Mouse (Mus musculus): ENCODE measurements around the gene Aplp1. TPM values are rescaled to one million over a fixed set of nuclear protein-coding genes. Genes with fewer than 3 reads are reported as not detected.
A peak's percentile ranks its signal among the peaks of the same experiment; 100 is the strongest.
"Not testable (repeated sequence)": the region's sequence is repeated elsewhere in the genome, so short reads cannot be mapped to it uniquely, and the experiment has no call there.

Aplp1 gene
- 69.7 and 184 TPM in 2 replicates for polyA plus RNA-seq (2016; fragmentation: Nextera tagmentation; extraction: Ambion mirVana)

DNA sequence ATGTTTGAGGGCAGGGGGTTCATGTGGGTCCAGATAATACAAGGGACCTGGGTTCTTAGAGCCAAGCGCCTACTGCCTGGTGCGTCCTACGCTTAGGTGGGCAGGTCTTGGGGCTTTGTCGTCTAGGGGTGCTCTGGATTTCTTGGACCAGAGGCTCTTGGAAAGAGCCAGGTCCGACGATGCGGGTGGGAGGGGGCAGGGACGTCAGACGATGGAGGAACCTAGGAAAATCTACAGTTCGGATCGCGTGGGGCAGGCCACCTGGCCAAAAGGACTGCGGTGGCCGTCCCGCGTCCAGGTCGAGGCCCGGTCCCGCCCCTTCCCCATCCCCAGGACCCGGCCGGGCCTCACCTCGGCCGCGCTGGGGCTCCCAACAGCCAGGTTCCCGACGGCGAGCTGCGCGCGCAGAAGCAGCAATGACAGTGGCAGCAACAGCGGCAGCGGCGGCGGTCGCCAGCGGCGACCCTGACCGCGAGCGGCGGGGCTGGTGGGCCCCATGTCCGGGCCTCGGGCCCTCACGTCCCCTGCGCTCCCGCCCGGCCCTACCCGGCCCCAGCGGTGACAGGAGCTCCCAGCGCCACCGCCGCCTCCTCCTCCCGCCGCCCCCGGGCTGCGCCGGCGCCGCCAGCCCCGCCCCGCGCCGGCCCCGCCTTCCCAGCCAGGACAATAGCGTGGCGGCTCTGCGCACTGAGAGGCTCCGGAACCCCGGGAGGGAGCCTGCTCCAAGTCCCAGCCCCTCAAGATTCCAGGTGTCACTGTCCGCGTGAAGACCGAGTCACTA lies at the start of gene Aplp1:
Gene Aplp1 (minus strand): TSS at position 565 of the 781 bp plus-strand sequence.
- H3K27ac ChIP-seq, result peak within 1 kb of the TSS; percentile 90
- peaks cover 32% of the 10 kb centered on the region for H3K36me3 ChIP-seq
- peak within 1 kb of the TSS; percentile 79 for H3K4me3 ChIP-seq
- peaks cover 21% of the 10 kb centered on the region; the same call in 1 of the 2 replicates for H3K9me3 ChIP-seq
- peaks cover 31% of the 10 kb centered on the region for H3K4me1 ChIP-seq (replicated peaks)
- WGBS, result under 1% methylated on average over 65 of the region's 72 CpGs
- peaks cover 66% of the 10 kb centered on the region for H3K27me3 ChIP-seq (ENCODE audit: insufficient read depth, poor library complexity, severe bottlenecking)
- DNase-seq (ENCODE audit: low spot score), result peak; percentile 79

DNA sequence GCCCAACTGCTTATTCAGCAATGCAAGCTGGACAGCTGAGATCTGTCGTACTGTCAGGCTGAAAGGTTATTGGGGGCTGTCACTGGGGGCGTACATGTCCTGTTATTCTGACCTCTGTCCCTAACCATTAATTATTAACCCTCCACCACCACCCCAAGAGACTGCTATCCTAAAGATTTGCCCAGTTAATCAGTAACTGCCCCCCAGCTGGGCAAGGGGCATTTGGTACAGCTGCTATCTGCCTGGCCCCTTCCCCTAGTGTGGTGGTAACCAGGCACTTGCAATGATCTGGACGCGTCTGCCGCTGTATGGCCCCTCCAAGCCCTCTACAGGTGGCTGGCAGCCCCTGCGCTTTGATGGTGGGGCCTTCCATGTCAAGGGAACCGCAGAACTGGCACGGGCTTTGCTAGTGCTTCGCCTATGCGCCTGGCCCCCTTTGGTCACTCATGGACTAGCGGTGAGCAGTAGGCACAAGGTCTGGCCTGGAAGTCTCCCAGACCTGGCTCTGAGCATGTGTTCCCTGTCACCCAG lies 48.1 kb upstream of the Aplp1 start, which contains the start of gene Prodh2:
Gene Prodh2 (plus strand): TSS at position 222 of the 531 bp plus-strand sequence.
- Histone ChIP-seq H3K4me1 (replicated peaks) (peaks cover 4% of the 10 kb centered on the region; the same call in 1 of the 2 replicates), H3K27ac (no peak within 1 kb of the TSS), H3K9me3 (no peaks in the 10 kb centered on the region), H3K27me3 (ENCODE audit: insufficient read depth, poor library complexity, severe bottlenecking) (peaks cover 5% of the 10 kb centered on the region; the same call in 1 of the 2 replicates), H3K36me3 (no peaks in the 10 kb centered on the region), H3K4me3 (no peak within 1 kb of the TSS)
- 55% methylated on average over 11 of the region's 11 CpGs for WGBS
- no peak for DNase-seq (ENCODE audit: low spot score)

DNA sequence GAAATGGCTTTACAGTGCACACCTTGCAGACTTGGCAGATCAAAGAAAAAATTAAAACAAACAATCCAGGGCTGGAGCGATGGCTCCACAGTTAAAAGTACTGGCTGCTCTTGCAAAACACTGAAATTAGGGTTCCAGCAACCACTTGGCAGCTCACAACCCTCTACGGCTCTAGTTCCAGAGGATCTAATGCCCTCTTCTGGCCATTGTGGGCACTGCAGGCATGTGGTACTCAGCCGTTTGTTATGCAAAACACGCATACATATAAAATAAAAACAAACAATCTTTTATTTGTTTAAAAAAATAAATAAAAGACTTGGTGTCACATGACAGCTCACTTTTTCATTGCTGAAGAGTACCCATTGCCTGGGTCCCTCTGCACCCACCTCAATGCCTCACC lies 47.4 kb upstream of the Aplp1 start:
- H3K27me3 ChIP-seq (ENCODE audit: insufficient read depth, poor library complexity, severe bottlenecking), result peaks cover 5% of the 10 kb centered on the region; the same call in 1 of the 2 replicates
- H3K4me1 ChIP-seq (replicated peaks), result peaks cover 4% of the 10 kb centered on the region; the same call in 1 of the 2 replicates
- 24% methylated on average over 4 of the region's 4 CpGs for WGBS
- H3K9me3 ChIP-seq, result no peaks in the 10 kb centered on the region
- peak; percentile 81 for DNase-seq (ENCODE audit: low spot score)
- H3K36me3 ChIP-seq, result no peaks in the 10 kb centered on the region
- H3K4me3 ChIP-seq, result no peak overlapping the region
- H3K27ac ChIP-seq, result no peak overlapping the region

DNA sequence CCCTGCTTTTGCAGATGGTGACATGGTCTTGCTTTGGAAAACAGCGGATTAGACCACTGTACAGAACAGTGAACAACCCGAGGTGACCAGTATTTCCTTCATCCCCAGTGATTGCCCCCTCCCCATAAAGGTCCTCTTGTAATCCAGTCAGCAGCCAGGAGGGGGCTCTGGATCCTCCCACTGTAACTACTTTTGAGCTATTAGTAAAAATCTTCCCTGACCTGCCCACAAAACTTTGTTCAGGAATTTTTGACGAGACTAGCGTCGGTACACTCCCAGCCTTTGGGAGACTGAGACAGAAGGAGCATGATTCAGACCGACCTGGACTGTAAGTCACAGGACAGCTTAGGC lies 45.6 kb upstream of the Aplp1 start:
- DNase-seq (ENCODE audit: low spot score), result no peak
- Histone ChIP-seq H3K27me3 (ENCODE audit: insufficient read depth, poor library complexity, severe bottlenecking) (peaks cover 5% of the 10 kb centered on the region; the same call in 1 of the 2 replicates), H3K4me1 (replicated peaks) (peaks cover 4% of the 10 kb centered on the region; the same call in 1 of the 2 replicates), H3K36me3 (no peaks in the 10 kb centered on the region), H3K27ac (no peak overlapping the region), H3K9me3 (no peaks in the 10 kb centered on the region), H3K4me3 (no peak overlapping the region)
- 20% methylated on average over 6 of the region's 6 CpGs for WGBS

DNA sequence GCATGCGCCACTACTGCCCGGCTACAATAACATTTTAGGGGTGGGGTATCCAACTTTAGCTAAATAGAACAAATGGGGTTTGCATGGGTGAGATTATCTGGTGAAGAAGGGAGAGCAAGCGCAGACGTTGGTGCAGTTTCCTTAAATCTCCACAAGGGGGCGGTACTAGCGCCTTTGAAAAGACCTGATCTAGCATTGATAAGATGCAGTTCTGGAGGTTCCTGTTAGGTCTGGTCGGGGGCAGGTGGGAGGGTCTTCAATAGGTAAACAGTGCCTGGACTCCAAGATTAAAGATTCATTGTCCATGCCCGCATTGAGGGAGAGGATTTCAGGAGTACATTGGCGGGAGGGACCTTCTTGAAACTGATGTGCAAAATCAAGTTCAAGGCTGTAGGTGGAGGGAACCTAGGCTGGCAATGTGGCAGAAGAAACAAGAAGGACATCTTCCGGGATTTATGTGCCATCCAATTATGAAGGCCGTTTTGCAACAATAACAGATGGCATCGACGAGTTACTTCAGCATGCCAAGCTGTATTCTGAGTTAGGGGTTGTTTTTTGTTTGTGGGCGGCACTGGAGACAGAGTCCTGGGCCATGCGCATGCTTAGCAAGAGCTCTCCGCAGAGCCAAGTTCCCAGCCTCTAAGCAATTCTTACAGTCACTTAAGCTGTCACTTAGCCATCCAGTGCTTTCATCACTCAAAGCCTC lies 45.1 kb upstream of the Aplp1 start:
- DNase-seq (ENCODE audit: low spot score), result peak; percentile 49
- WGBS, result 33% methylated on average over 16 of the region's 16 CpGs
- Histone ChIP-seq H3K27me3 (ENCODE audit: insufficient read depth, poor library complexity, severe bottlenecking) (peaks cover 5% of the 10 kb centered on the region; the same call in 1 of the 2 replicates), H3K36me3 (no peaks in the 10 kb centered on the region), H3K27ac (no peak overlapping the region), H3K9me3 (no peaks in the 10 kb centered on the region), H3K4me3 (no peak overlapping the region), H3K4me1 (replicated peaks) (peaks cover 4% of the 10 kb centered on the region; the same call in 1 of the 2 replicates)

DNA sequence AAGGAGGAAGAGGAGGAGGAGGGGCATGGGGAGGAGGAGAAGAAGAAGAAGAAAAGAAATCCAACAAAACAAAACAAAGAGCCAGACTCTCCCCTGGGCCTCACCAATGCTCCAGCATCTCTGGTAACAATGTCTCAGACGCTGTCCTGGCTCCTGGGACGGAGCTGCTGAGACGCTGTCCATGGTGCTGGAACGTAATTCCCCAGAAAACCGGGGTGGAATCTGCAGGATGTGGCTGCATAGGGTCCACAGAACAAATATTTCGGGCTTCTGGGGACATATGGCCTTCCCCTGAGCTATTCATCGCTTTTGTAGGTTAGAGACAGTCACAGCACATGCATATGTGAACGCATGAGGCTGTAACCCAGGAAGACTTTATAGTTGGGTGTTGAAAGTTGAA lies 38.9 kb upstream of the Aplp1 start:
- H3K4me1 ChIP-seq (replicated peaks), result no peaks in the 10 kb centered on the region
- no peaks in the 10 kb centered on the region for H3K9me3 ChIP-seq
- DNase-seq (ENCODE audit: low spot score), result peak; percentile 61
- H3K27ac ChIP-seq, result no peak overlapping the region
- peaks cover 13% of the 10 kb centered on the region for H3K27me3 ChIP-seq (ENCODE audit: insufficient read depth, poor library complexity, severe bottlenecking)
- no peaks in the 10 kb centered on the region for H3K36me3 ChIP-seq
- 18% methylated on average over 8 of the region's 8 CpGs for WGBS
- H3K4me3 ChIP-seq, result no peak overlapping the region

DNA sequence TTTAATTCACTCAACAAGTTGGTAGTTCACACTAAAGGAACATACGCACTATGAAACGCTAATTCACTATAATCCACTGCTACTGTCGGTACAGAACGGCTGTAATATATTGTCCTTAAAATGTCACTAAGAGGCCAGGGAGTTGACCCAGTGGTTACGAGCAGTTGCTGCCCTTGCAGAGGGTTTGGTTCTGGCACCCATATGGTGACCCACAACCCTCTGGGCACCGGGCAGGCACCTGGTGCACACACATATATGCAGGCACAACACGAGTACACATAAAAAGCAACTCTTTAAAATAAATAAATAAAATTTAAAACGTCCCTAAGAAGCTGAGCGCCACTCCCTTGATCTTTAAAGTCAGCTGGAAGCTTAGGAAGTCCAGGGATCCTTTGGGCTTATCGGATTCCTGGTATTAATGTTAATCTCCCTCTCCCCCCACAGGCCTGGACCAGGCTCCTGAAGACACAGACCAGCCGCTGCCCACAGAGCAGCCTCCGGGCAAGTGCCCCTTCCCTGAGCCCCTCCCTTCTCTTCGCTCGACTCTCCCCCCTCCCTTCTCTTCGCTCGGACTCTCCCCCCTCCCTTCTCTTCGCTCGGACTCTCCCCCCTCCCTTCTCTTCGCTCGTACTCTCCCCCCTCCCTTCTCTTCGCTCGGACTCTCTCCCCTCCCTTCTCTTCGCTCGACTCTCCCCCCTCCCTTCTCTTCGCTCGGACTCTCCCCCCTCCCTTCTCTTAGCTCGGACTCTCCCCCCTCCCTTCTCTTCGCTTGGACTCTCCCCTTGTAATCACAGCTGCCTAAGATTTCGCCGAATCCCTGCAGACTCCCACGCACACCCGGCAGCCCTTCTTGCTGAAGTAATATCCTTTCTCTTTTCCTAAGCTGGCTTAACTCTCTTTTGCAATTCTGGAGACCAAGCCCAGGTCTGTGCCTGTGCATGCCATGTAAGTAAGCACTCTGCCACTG lies 32.4 kb upstream of the Aplp1 start:
- peak; percentile 42 for DNase-seq (ENCODE audit: low spot score)
- Histone ChIP-seq H3K27ac (peak overlapping the region; percentile 62), H3K27me3 (ENCODE audit: insufficient read depth, poor library complexity, severe bottlenecking) (peaks cover 19% of the 10 kb centered on the region), H3K4me3 (peak overlapping the region; percentile 47), H3K4me1 (replicated peaks) (peaks cover 10% of the 10 kb centered on the region), H3K9me3 (no peaks in the 10 kb centered on the region), H3K36me3 (no peaks in the 10 kb centered on the region)
- WGBS, result 12% methylated on average over 32 of the region's 32 CpGs

DNA sequence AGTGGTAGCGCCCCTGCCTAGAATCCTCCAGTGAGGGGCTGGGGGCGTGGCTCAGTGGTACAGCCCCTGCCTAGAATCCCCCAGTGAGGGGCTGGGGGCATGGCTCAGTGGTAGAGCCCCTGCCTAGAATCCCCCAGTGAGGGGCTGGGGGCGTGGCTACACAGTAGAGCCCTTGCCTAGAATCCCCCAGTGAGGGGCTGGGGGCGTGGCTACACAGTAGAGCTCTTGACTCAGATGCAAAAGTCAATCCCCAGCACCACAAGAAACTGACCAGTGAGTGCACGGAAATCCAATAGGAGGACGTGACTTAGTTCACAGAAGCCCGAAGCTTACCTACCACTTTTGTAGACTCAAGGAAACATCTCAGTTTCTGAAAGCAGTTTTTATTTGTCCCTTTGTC lies 30.8 kb upstream of the Aplp1 start:
- not testable (repeated sequence) for DNase-seq (ENCODE audit: low spot score); H3K27ac ChIP-seq; H3K36me3 ChIP-seq; H3K4me3 ChIP-seq; H3K9me3 ChIP-seq
- Histone ChIP-seq H3K4me1 (replicated peaks) (peaks cover 10% of the 10 kb centered on the region), H3K27me3 (ENCODE audit: insufficient read depth, poor library complexity, severe bottlenecking) (peaks cover 17% of the 10 kb centered on the region)
- WGBS, result 91% methylated on average over 7 of the region's 7 CpGs

DNA sequence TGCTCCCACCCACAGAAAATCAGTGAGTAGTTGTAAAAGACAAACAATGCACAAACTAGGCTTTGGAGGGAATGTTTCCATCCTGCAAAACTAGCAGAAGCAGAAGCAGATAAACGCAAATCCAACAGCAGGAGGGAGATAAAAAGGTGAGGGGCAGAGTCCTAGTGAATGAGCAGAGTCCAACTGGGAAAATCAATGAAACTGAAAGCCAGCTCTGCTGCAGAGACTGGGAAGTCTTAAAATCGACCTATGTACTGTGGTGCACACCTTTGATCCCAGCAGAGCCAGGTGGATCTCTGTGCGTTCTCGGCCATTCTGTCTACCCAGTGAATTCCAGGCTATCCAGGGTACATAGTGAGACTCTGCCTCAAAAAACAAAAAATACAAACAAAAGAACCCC lies 29.7 kb upstream of the Aplp1 start:
- H3K36me3 ChIP-seq, result no peaks in the 10 kb centered on the region
- H3K4me1 ChIP-seq (replicated peaks), result peaks cover 10% of the 10 kb centered on the region
- H3K27ac ChIP-seq, result no peak overlapping the region
- H3K9me3 ChIP-seq, result peaks cover 3% of the 10 kb centered on the region; the same call in 1 of the 2 replicates
- 73% methylated on average over 4 of the region's 4 CpGs for WGBS
- no peak for DNase-seq (ENCODE audit: low spot score)
- H3K27me3 ChIP-seq (ENCODE audit: insufficient read depth, poor library complexity, severe bottlenecking), result peaks cover 22% of the 10 kb centered on the region
- H3K4me3 ChIP-seq, result no peak overlapping the region

DNA sequence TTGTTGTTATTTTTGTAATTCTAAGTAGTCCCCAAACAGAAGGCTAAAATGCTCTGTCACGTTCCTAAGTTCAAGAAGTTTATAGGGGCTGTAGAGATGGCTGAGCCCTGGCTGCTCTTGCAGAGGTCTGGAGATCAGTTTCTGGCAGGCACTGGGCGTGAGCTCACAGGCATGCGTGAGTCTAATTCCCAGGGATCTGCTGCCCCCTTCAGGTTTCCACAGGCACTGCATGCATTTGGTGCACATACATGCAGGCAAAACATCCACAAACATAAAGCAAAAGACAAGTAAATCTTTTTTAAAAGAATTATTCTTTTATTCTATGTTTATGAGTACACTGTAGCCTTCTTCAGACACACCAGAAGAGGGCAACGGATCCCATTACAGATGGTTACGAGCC lies 27.1 kb upstream of the Aplp1 start:
- no peaks in the 10 kb centered on the region for H3K36me3 ChIP-seq
- 48% methylated on average over 5 of the region's 5 CpGs for WGBS
- peaks cover 4% of the 10 kb centered on the region for H3K4me1 ChIP-seq (replicated peaks)
- peak; percentile 49 for DNase-seq (ENCODE audit: low spot score)
- H3K4me3 ChIP-seq, result no peak overlapping the region
- H3K27me3 ChIP-seq (ENCODE audit: insufficient read depth, poor library complexity, severe bottlenecking), result peaks cover 22% of the 10 kb centered on the region
- H3K9me3 ChIP-seq, result peaks cover 3% of the 10 kb centered on the region; the same call in 1 of the 2 replicates
- H3K27ac ChIP-seq, result no peak overlapping the region

DNA sequence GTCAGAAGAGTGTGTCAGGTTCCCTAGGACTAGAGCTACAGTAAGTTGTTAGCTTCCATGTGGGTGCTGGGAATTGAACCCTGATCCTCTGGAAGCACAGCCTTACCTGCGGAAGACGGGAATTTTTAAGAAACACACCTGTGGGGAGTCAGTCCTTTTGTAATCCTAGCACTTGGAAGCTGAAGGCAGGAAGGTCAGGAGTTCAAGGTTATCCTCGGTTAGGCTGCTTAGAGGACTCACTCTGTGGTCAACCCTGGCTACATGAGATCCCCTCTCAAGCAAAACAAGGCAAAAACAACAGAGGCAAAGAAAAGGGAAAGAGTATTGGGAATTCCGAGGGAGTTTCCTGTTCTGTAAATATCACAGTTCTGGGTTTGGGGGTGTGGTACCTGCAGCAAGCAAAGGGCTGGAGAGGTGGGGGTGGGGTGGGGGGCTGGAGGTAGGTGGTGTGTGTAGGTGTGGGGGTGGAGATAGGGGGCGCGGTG lies 19.5 kb upstream of the Aplp1 start:
- no peak for DNase-seq (ENCODE audit: low spot score)

DNA sequence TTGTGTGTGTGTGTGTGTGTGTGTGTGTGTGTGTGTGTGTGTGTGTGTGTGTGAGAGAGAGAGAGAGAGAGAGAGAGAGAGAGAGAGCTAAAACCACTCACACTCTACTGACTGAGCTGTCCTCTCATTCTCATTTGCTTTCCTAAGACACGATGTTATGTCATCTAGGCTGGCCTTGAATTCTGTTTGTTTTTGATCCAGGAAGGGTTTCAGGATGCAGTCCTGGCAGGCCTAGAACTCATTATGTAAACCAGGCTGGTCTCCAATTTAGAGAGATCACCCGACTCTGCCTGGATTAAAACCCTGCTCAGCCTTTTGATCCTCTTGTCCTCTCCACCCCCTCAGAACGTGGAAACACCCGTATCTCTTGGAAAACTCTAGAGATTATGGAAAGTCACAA lies 18.7 kb upstream of the Aplp1 start:
- Histone ChIP-seq H3K27ac (no peak overlapping the region), H3K4me3 (no peak overlapping the region), H3K4me1 (replicated peaks) (peaks cover 26% of the 10 kb centered on the region), H3K36me3 (no peaks in the 10 kb centered on the region), H3K9me3 (no peaks in the 10 kb centered on the region), H3K27me3 (ENCODE audit: insufficient read depth, poor library complexity, severe bottlenecking) (peaks cover 98% of the 10 kb centered on the region)
- no peak for DNase-seq (ENCODE audit: low spot score)
- 25% methylated on average over 4 of the region's 4 CpGs for WGBS

More for the DNA sequence above, 19.5 kb upstream of the Aplp1 start:
- 13% methylated on average over 6 of the region's 6 CpGs for WGBS
- Histone ChIP-seq H3K36me3 (no peaks in the 10 kb centered on the region), H3K4me3 (no peak overlapping the region), H3K27me3 (ENCODE audit: insufficient read depth, poor library complexity, severe bottlenecking) (peaks cover 89% of the 10 kb centered on the region), H3K4me1 (replicated peaks) (peaks cover 18% of the 10 kb centered on the region), H3K27ac (no peak overlapping the region), H3K9me3 (no peaks in the 10 kb centered on the region)
